Mouse (Mus musculus) neural tube, embryonic 14.5 days (tissue): ENCODE measurements at regions not wholly inside any gene's neighbourhood (a gene's known extent, or its start where the extent isn't known, plus 50 kb on each side); places are given as distances from the start of the nearest gene placed in this dataset.

Source experiments
- ATAC-seq: fragments of 200-750 bp; cut with Nextera tagmentation; 2 replicates; pipeline ENCODE4 v1.8.0; 2017; ENCODE audit warnings: low read depth, mild to moderate bottlenecking, moderate TSS enrichment, moderate library complexity
- H3K27ac ChIP-seq: fragments of 300-500 bp; sonication (generic); 2 replicates; pipeline ENCODE4 v1.5.1; 2014; ENCODE audit warnings: low read depth, mild to moderate bottlenecking, control low read depth, low read length, moderate library complexity, mixed read lengths
- H3K27me3 ChIP-seq: fragments of 300-500 bp; sonication (generic); 2 replicates; pipeline ENCODE4 v1.6.1; 2014; ENCODE audit warnings: low read length; ENCODE audit not compliant: control insufficient read depth, insufficient read depth
- H3K36me3 ChIP-seq: fragments of 300-500 bp; sonication (generic); 2 replicates; pipeline ENCODE4 v1.6.1; 2014; ENCODE audit warnings: low read length, mixed read lengths; ENCODE audit not compliant: control insufficient read depth, insufficient read depth
- H3K4me1 ChIP-seq: fragments of 300-500 bp; sonication (generic); 2 replicates; pipeline ENCODE4 v1.6.1; 2014; ENCODE audit warnings: low read length; ENCODE audit not compliant: control insufficient read depth, insufficient read depth
- H3K4me2 ChIP-seq: fragments of 300-500 bp; sonication (generic); 2 replicates; pipeline ENCODE4 v1.6.1; 2014; ENCODE audit warnings: mild to moderate bottlenecking, low read depth, low read length, control low read depth
- H3K4me3 ChIP-seq: fragments of 300-500 bp; sonication (generic); 2 replicates; pipeline ENCODE4 v1.5.1; 2014; ENCODE audit warnings: low read depth, low read length, control low read depth, mixed read lengths
- H3K9ac ChIP-seq: fragments of 300-500 bp; sonication (generic); replicated peaks from 2 replicates; pipeline ENCODE4 v1.6.1; 2014; ENCODE audit warnings: low read depth, mild to moderate bottlenecking, control low read depth, low read length, mixed read lengths
- H3K9me3 ChIP-seq: fragments of 300-500 bp; sonication (generic); 2 replicates; pipeline ENCODE4 v1.6.1; 2016; ENCODE audit warnings: low read length; ENCODE audit not compliant: control insufficient read depth
- WGBS: fragments of 180-500 bp; shearing (Covaris S2); extraction: QIAGEN DNeasy Blood & Tissue Kit; methylation state at CpG from one replicate; pipeline ENCODE4 v1.1.7; 2014; 5-methylcytosine and 5-hydroxymethylcytosine counted together

DNA sequence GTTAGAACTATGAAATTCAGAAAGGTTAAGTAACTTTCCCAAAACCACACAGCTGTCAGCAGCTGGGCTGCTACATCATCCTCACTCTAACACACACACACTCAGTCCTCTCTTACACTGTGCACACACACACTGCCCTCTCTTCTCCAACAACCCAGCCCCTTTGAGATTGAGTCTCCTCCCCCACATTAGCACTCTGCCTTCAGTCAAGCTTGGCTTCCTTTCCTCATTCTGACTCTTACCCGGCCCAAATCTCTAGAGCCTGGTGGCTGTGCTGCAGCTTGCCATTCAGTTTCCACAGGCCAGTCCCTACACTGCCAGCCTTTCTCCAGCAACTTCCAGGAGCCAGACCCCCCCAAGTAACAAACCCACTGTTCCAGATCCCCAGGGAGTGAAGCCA is 602.0 kb upstream of the Adam5 start:
- Histone ChIP-seq H3K4me3 (no peak overlapping the region), H3K27me3 (no peaks in the 10 kb centered on the region), H3K36me3 (no peaks in the 10 kb centered on the region), H3K4me1 (peaks cover 3% of the 10 kb centered on the region; the same call in 1 of the 2 replicates), H3K27ac (no peak overlapping the region), H3K9ac (no peak overlapping the region), H3K4me2 (no peak overlapping the region), H3K9me3 (no peaks in the 10 kb centered on the region)
- WGBS: 50% methylated on average over 1 of the region's 1 CpGs
- no peak for ATAC-seq

GRCm38 (mm10) chr8:25421478-25421877 is 597.3 kb upstream of the Adam5 start:
- H3K4me2 ChIP-seq: no peak overlapping the region
- H3K27me3 ChIP-seq: no peaks in the 10 kb centered on the region
- no peak overlapping the region for H3K27ac ChIP-seq
- H3K9ac ChIP-seq: no peak overlapping the region
- 95% methylated on average over 6 of the region's 6 CpGs for WGBS
- no peak for ATAC-seq
- no peaks in the 10 kb centered on the region for H3K9me3 ChIP-seq
- no peak overlapping the region for H3K4me3 ChIP-seq
- no peaks in the 10 kb centered on the region for H3K4me1 ChIP-seq
- no peaks in the 10 kb centered on the region for H3K36me3 ChIP-seq

DNA sequence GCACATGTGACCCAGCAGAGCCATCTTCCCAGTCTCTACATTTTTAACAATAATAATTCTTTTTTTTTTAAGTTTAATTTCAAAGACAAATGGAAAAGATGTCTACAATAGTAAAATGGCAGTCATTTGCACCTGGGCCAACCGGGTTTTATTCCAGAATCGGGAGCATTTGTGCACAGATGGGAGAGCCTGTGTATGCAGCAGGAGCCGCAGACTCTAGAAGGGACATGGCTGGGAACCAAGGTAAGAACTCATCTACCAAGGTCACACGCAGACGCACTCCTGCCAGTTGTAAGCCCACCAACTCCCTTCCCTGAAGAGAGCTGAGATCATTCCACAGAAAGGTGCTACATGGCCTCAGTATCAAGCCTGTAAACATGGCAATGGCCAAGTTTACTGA is 586.4 kb upstream of the Adam5 start:
- H3K4me2 ChIP-seq: no peak overlapping the region
- WGBS: 94% methylated on average over 5 of the region's 5 CpGs
- no peak overlapping the region for H3K4me3 ChIP-seq
- no peak overlapping the region for H3K27ac ChIP-seq
- H3K9ac ChIP-seq: no peak overlapping the region
- no peak for ATAC-seq
- no peaks in the 10 kb centered on the region for H3K9me3 ChIP-seq
- H3K27me3 ChIP-seq: no peaks in the 10 kb centered on the region
- no peaks in the 10 kb centered on the region for H3K4me1 ChIP-seq
- H3K36me3 ChIP-seq: no peaks in the 10 kb centered on the region

GRCm38 (mm10) chr8:25407862-25408261 is 583.7 kb upstream of the Adam5 start:
- ATAC-seq: no peak
- H3K36me3 ChIP-seq: no peaks in the 10 kb centered on the region
- H3K4me1 ChIP-seq: no peaks in the 10 kb centered on the region
- H3K9me3 ChIP-seq: no peaks in the 10 kb centered on the region
- H3K9ac ChIP-seq: no peak overlapping the region
- 89% methylated on average over 5 of the region's 5 CpGs for WGBS
- H3K27me3 ChIP-seq: no peaks in the 10 kb centered on the region
- H3K4me2 ChIP-seq: no peak overlapping the region
- H3K4me3 ChIP-seq: no peak overlapping the region
- no peak overlapping the region for H3K27ac ChIP-seq

DNA sequence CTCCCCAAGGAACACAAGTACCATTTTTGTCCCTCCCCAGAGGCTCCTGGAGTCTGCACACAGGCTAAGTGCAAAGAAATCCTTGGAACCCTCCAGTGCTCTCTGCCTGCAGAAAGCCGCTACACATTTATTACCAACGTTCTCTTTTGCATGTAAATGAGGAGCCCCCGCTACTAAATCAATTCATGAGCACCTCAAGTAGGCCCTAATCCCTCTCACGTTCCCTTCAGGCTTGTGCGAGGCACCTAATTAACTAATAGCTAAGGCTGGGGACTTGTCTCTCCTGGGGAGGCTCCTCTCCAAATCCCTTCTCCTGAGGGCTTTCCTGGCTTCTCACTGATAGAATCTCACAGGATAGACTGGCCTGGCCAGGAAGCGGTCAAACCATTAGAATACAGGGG is 568.6 kb upstream of the Adam5 start:
- Histone ChIP-seq H3K27me3 (no peaks in the 10 kb centered on the region), H3K4me3 (no peak overlapping the region), H3K27ac (peak overlapping the region; percentile 60), H3K9ac (no peak overlapping the region), H3K4me1 (peaks cover 21% of the 10 kb centered on the region), H3K4me2 (no peak overlapping the region), H3K36me3 (no peaks in the 10 kb centered on the region), H3K9me3 (no peaks in the 10 kb centered on the region)
- peak; percentile 55; the same call in 1 of the 2 replicates for ATAC-seq
- WGBS: 6% methylated on average over 6 of the region's 6 CpGs

GRCm38 (mm10) chr8:25389947-25390346 is 565.8 kb upstream of the Adam5 start:
- ATAC-seq: no peak
- Histone ChIP-seq H3K27me3 (no peaks in the 10 kb centered on the region), H3K4me1 (peaks cover 21% of the 10 kb centered on the region), H3K9me3 (no peaks in the 10 kb centered on the region), H3K4me3 (no peak overlapping the region), H3K27ac (no peak overlapping the region; the same call in 1 of the 2 replicates), H3K36me3 (no peaks in the 10 kb centered on the region), H3K4me2 (no peak overlapping the region), H3K9ac (no peak overlapping the region)
- WGBS: 55% methylated on average over 8 of the region's 10 CpGs

DNA sequence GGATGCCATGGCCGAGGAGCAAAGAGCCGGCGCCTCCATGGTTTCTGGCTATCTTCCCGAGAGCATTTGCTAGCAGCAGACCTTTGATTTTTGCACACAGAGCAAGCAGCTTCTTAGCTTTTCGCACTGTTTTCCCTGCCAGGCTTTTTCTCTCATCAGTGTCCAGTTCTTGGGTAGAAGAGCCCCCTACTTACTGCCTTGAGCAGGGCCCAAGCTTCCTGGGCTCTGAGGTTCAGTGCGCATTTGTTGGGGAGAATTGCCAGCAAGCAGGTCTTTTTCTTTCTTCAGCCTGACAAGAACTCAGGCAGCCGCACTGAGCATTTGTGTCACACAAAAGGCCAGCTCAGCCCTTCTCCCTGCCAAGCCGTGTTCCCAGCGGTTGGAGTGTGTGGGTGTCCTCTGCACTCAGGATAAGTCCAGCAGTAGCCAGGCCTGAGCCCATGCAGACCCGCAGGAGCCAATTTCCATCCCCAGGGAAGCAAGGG is 565.2 kb upstream of the Adam5 start:
- no peak overlapping the region for H3K4me3 ChIP-seq
- no peaks in the 10 kb centered on the region for H3K27me3 ChIP-seq
- peak overlapping the region; percentile 17; the same call in 1 of the 2 replicates for H3K27ac ChIP-seq
- no peak overlapping the region for H3K4me2 ChIP-seq
- no peaks in the 10 kb centered on the region for H3K36me3 ChIP-seq
- ATAC-seq: 0 out of 2 replicates have a peak, but pooled peaks have one; percentile 31
- 34% methylated on average over 10 of the region's 10 CpGs for WGBS
- H3K9me3 ChIP-seq: no peaks in the 10 kb centered on the region
- no peak overlapping the region for H3K9ac ChIP-seq
- H3K4me1 ChIP-seq: peaks cover 21% of the 10 kb centered on the region

GRCm38 (mm10) chr8:25388811-25389210 is 564.6 kb upstream of the Adam5 start:
- Histone ChIP-seq H3K4me1 (peaks cover 21% of the 10 kb centered on the region), H3K4me2 (no peak overlapping the region), H3K27ac (0 out of 2 replicates have a peak overlapping the region, but pooled peaks have one; percentile 17), H3K4me3 (no peak overlapping the region), H3K9me3 (no peaks in the 10 kb centered on the region), H3K9ac (no peak overlapping the region), H3K27me3 (no peaks in the 10 kb centered on the region), H3K36me3 (no peaks in the 10 kb centered on the region)
- ATAC-seq: no peak; the same call in 1 of the 2 replicates
- 69% methylated on average over 9 of the region's 9 CpGs for WGBS

DNA sequence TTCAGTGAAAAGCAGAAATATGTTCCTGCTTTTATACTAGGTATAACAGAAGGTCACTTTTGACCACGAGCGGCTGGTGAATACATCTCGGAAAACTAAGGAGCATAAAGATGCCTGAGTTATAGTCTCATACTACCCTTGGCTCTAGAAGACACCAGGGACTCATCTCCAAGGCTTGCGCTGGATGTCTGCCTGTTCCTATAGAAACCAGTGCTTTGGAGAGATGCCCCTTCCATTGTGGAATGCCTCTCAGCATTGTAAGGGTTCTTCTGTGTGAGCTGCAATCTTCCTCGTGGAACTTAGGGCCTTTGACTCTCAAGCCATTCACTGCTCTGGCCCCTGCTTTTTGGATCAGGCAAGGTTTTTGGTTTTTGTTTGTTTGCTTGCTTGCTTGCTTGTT is 561.0 kb upstream of the Adam5 start:
- WGBS: 46% methylated on average over 5 of the region's 5 CpGs
- no peaks in the 10 kb centered on the region for H3K9me3 ChIP-seq
- H3K27ac ChIP-seq: no peak overlapping the region
- peaks cover 5% of the 10 kb centered on the region for H3K4me1 ChIP-seq
- no peaks in the 10 kb centered on the region for H3K36me3 ChIP-seq
- H3K4me3 ChIP-seq: no peak overlapping the region
- no peak overlapping the region for H3K4me2 ChIP-seq
- no peaks in the 10 kb centered on the region for H3K27me3 ChIP-seq
- ATAC-seq: no peak
- H3K9ac ChIP-seq: no peak overlapping the region
